Mouse (Mus musculus): Measurements from ENCODE around the gene Riox1. TPM values are rescaled to one million over a fixed set of nuclear protein-coding genes. Genes with fewer than 3 reads are reported as not detected.

The Riox1 gene
- polyA plus RNA-seq (2021; fragmentation: Nextera tagmentation), result 5.5 and 19.0 TPM in 2 replicates
- long read RNA-seq, experiment 1, transcript Riox1-201 (1 exons, 2,344 nt), result major isoform, 86 of 86 reads
- long read RNA-seq, experiment 1, partial matches to known transcripts, result 0 of 86 reads
- long read RNA-seq, experiment 1, other reads (novel, unspliced or antisense), result 0 of 86 reads
- long read RNA-seq, experiment 2, transcript Riox1-201 (1 exons, 2,344 nt), result major isoform, 13 of 13 reads
- long read RNA-seq, experiment 2, partial matches to known transcripts, result 0 of 13 reads
- long read RNA-seq, experiment 2, other reads (novel, unspliced or antisense), result 0 of 13 reads

GRCm38 (mm10) chr12:83950493-83950839, at the start of gene Riox1:
Gene Riox1, plus strand, starts transcription at chr12:83950608.

GRCm38 (mm10) chr12:83921535-83922381, 28.6 kb upstream of the Riox1 start, which contains the start of gene Numb:
Gene Numb, minus strand, starts transcription at chr12:83921934.

GRCm38 (mm10) chr12:83984752-83985151, 34.3 kb downstream of the Riox1 start, which contains the start of gene Heatr4:
Gene Heatr4, minus strand, starts transcription at chr12:83984852.

GRCm38 (mm10) chr12:83987583-83988441, 37.4 kb downstream of the Riox1 start, which contains the start of gene Acot2:
Gene Acot2, plus strand, starts transcription at chr12:83987861.

Other genes starting within 250 kb of the Riox1 start
- 0.13 and 0.28 TPM in 2 replicates for gene Papln, start 187.0 kb upstream of the Riox1 start, polyA plus RNA-seq (2021; fragmentation: Nextera tagmentation)
- 21.3 and 22.1 TPM in 2 replicates for gene Numb, start 28.7 kb upstream of the Riox1 start, polyA plus RNA-seq (2021; fragmentation: Nextera tagmentation)
- gene Heatr4, start 34.2 kb downstream of the Riox1 start, polyA plus RNA-seq (2021; fragmentation: Nextera tagmentation), result not detected in 2 replicates
- 22.7 and 23.2 TPM in 2 replicates for gene Acot2, start 37.3 kb downstream of the Riox1 start, polyA plus RNA-seq (2021; fragmentation: Nextera tagmentation)
- 20.4 and 24.8 TPM in 2 replicates for gene Acot1, start 58.9 kb downstream of the Riox1 start, polyA plus RNA-seq (2021; fragmentation: Nextera tagmentation)
- 1.0 and 1.7 TPM in 2 replicates for gene Acot4, start 87.8 kb downstream of the Riox1 start, polyA plus RNA-seq (2021; fragmentation: Nextera tagmentation)
- gene Gm49366, start 88.3 kb downstream of the Riox1 start, polyA plus RNA-seq (2021; fragmentation: Nextera tagmentation), result 0.85 TPM in 1 of 2 replicates, not detected in the other
- 2.4 and 2.7 TPM in 2 replicates for gene Acot3, start 101.5 kb downstream of the Riox1 start, polyA plus RNA-seq (2021; fragmentation: Nextera tagmentation)
- 7.0 and 8.0 TPM in 2 replicates for gene Acot5, start 118.7 kb downstream of the Riox1 start, polyA plus RNA-seq (2021; fragmentation: Nextera tagmentation)
- gene Acot6, start 150.0 kb downstream of the Riox1 start, polyA plus RNA-seq (2021; fragmentation: Nextera tagmentation), result 1.2 and 2.1 TPM in 2 replicates
- 19.6 and 25.3 TPM in 2 replicates for gene Dnal1, start 163.8 kb downstream of the Riox1 start, polyA plus RNA-seq (2021; fragmentation: Nextera tagmentation)
- gene Pnma1, start 197.9 kb downstream of the Riox1 start, polyA plus RNA-seq (2021; fragmentation: Nextera tagmentation), result 4.5 and 6.6 TPM in 2 replicates